Mouse (Mus musculus): ENCODE data around the gene Speg. TPM values are rescaled to one million over a fixed set of nuclear protein-coding genes. Genes with fewer than 3 reads are reported as not detected.

The Speg gene
- polyA plus RNA-seq, 1 experiment from 2014 or later, result 19.1 TPM

GRCm38 (mm10) chr1:75385142-75385730, 10.1 kb downstream of the Speg start:
- Histone ChIP-seq H3K4me2 (ENCODE audit: low read depth) (peak overlapping the region; percentile 4; the same call in 1 of the 2 replicates), H3K27me3 (ENCODE audit: control insufficient read depth, insufficient read depth, low read length) (peaks cover 35% of the 10 kb centered on the region), H3K36me3 (ENCODE audit: control insufficient read depth, insufficient read depth, low read length) (no peaks in the 10 kb centered on the region), H3K9me3 (ENCODE audit: control insufficient read depth, low read length) (no peaks in the 10 kb centered on the region), H3K9ac (ENCODE audit: low read length) (no peak overlapping the region), H3K27ac (ENCODE audit: low read depth, low read length) (no peak overlapping the region), H3K4me3 (ENCODE audit: low read depth, low read length) (no peak overlapping the region), H3K4me1 (ENCODE audit: control insufficient read depth, insufficient read depth, low read length) (peaks cover 34% of the 10 kb centered on the region)
- no peak for ATAC-seq (ENCODE audit: insufficient read depth, low FRiP score, low TSS enrichment)
- 66% methylated on average over 20 of the region's 20 CpGs for WGBS
- DNase-seq (ENCODE audit: low spot score), result no peak

- no peak overlapping the region for H3K9ac ChIP-seq (ENCODE audit: low read length)
- H3K4me2 ChIP-seq (ENCODE audit: low read depth), result no peak overlapping the region
- no peak overlapping the region for H3K27ac ChIP-seq (ENCODE audit: low read depth, low read length)
- no peaks in the 10 kb centered on the region for H3K9me3 ChIP-seq (ENCODE audit: control insufficient read depth, low read length)
- H3K4me3 ChIP-seq (ENCODE audit: low read depth, low read length), result no peak overlapping the region
- H3K27me3 ChIP-seq (ENCODE audit: control insufficient read depth, insufficient read depth, low read length), result peaks cover 35% of the 10 kb centered on the region
- ATAC-seq (ENCODE audit: insufficient read depth, low FRiP score, low TSS enrichment) (no peak), DNase-seq (ENCODE audit: low spot score) (no peak)
- H3K36me3 ChIP-seq (ENCODE audit: control insufficient read depth, insufficient read depth, low read length), result no peaks in the 10 kb centered on the region
- WGBS, result 47% methylated on average over 4 of the region's 4 CpGs
- peaks cover 34% of the 10 kb centered on the region for H3K4me1 ChIP-seq (ENCODE audit: control insufficient read depth, insufficient read depth, low read length)
These were observed 11.1 kb downstream of the Speg start for GRCm38 (mm10) chr1:75386149-75386548.

- DNase-seq (ENCODE audit: low spot score), result no peak
- Histone ChIP-seq H3K4me1 (ENCODE audit: control insufficient read depth, insufficient read depth, low read length) (peaks cover 29% of the 10 kb centered on the region), H3K9ac (ENCODE audit: low read length) (no peak overlapping the region; the same call in 1 of the 2 replicates), H3K27ac (ENCODE audit: low read depth, low read length) (no peak overlapping the region), H3K36me3 (ENCODE audit: control insufficient read depth, insufficient read depth, low read length) (no peaks in the 10 kb centered on the region), H3K27me3 (ENCODE audit: control insufficient read depth, insufficient read depth, low read length) (peaks cover 35% of the 10 kb centered on the region), H3K4me2 (ENCODE audit: low read depth) (peak overlapping the region; percentile 36; the same call in 1 of the 2 replicates), H3K4me3 (ENCODE audit: low read depth, low read length) (0 out of 2 replicates have a peak overlapping the region, but pooled peaks have one; percentile 18), H3K9me3 (ENCODE audit: control insufficient read depth, low read length) (no peaks in the 10 kb centered on the region)
- WGBS, result 7% methylated on average over 7 of the region's 7 CpGs
- ATAC-seq (ENCODE audit: insufficient read depth, low FRiP score, low TSS enrichment), result no peak
These were observed 12.4 kb downstream of the Speg start for GRCm38 (mm10) chr1:75387469-75387928.

- 4% methylated on average over 94 of the region's 94 CpGs for WGBS
- H3K4me1 ChIP-seq (ENCODE audit: control insufficient read depth, insufficient read depth, low read length), result peaks cover 27% of the 10 kb centered on the region
- peak overlapping the region; percentile 49 for H3K9ac ChIP-seq (ENCODE audit: low read length)
- ATAC-seq (ENCODE audit: insufficient read depth, low FRiP score, low TSS enrichment), result no peak
- H3K27me3 ChIP-seq (ENCODE audit: control insufficient read depth, insufficient read depth, low read length), result peaks cover 35% of the 10 kb centered on the region
- DNase-seq (ENCODE audit: low spot score), result peak; percentile 51
- H3K36me3 ChIP-seq (ENCODE audit: control insufficient read depth, insufficient read depth, low read length), result no peaks in the 10 kb centered on the region
- no peak overlapping the region for H3K27ac ChIP-seq (ENCODE audit: low read depth, low read length)
- H3K9me3 ChIP-seq (ENCODE audit: control insufficient read depth, low read length), result no peaks in the 10 kb centered on the region
- H3K4me2 ChIP-seq (ENCODE audit: low read depth), result peak overlapping the region; percentile 36
- H3K4me3 ChIP-seq (ENCODE audit: low read depth, low read length), result peak overlapping the region; percentile 18
These were observed 13.1 kb downstream of the Speg start for GRCm38 (mm10) chr1:75387929-75388897.

- Histone ChIP-seq H3K4me3 (ENCODE audit: low read depth, low read length) (no peak overlapping the region; the same call in 1 of the 2 replicates), H3K27ac (ENCODE audit: low read depth, low read length) (no peak overlapping the region), H3K36me3 (ENCODE audit: control insufficient read depth, insufficient read depth, low read length) (no peaks in the 10 kb centered on the region), H3K4me1 (ENCODE audit: control insufficient read depth, insufficient read depth, low read length) (peaks cover 27% of the 10 kb centered on the region), H3K9ac (ENCODE audit: low read length) (peak overlapping the region; percentile 49; the same call in 1 of the 2 replicates), H3K27me3 (ENCODE audit: control insufficient read depth, insufficient read depth, low read length) (peaks cover 35% of the 10 kb centered on the region), H3K9me3 (ENCODE audit: control insufficient read depth, low read length) (no peaks in the 10 kb centered on the region), H3K4me2 (ENCODE audit: low read depth) (peak overlapping the region; percentile 36; the same call in 1 of the 2 replicates)
- no peak for ATAC-seq (ENCODE audit: insufficient read depth, low FRiP score, low TSS enrichment)
- WGBS, result 22% methylated on average over 23 of the region's 23 CpGs
- DNase-seq (ENCODE audit: low spot score), result no peak
These were observed 13.9 kb downstream of the Speg start for GRCm38 (mm10) chr1:75388898-75389515.

GRCm38 (mm10) chr1:75393139-75393538, 18.0 kb downstream of the Speg start:
- Histone ChIP-seq H3K4me2 (ENCODE audit: low read depth) (no peak overlapping the region), H3K36me3 (ENCODE audit: control insufficient read depth, insufficient read depth, low read length) (no peaks in the 10 kb centered on the region), H3K9me3 (ENCODE audit: control insufficient read depth, low read length) (no peaks in the 10 kb centered on the region), H3K4me1 (ENCODE audit: control insufficient read depth, insufficient read depth, low read length) (peaks cover 9% of the 10 kb centered on the region), H3K27me3 (ENCODE audit: control insufficient read depth, insufficient read depth, low read length) (peaks cover 14% of the 10 kb centered on the region), H3K9ac (ENCODE audit: low read length) (no peak overlapping the region), H3K27ac (ENCODE audit: low read depth, low read length) (no peak overlapping the region), H3K4me3 (ENCODE audit: low read depth, low read length) (no peak overlapping the region)
- WGBS, result 75% methylated on average over 9 of the region's 9 CpGs
- DNase-seq (ENCODE audit: low spot score) (no peak), ATAC-seq (ENCODE audit: insufficient read depth, low FRiP score, low TSS enrichment) (no peak)

- H3K9me3 ChIP-seq (ENCODE audit: control insufficient read depth, low read length), result no peaks in the 10 kb centered on the region
- DNase-seq (ENCODE audit: low spot score) (no peak), ATAC-seq (ENCODE audit: insufficient read depth, low FRiP score, low TSS enrichment) (no peak)
- WGBS, result 94% methylated on average over 3 of the region's 3 CpGs
- no peak overlapping the region for H3K4me2 ChIP-seq (ENCODE audit: low read depth)
- H3K27ac ChIP-seq (ENCODE audit: low read depth, low read length), result no peak overlapping the region
- H3K9ac ChIP-seq (ENCODE audit: low read length), result no peak overlapping the region
- H3K27me3 ChIP-seq (ENCODE audit: control insufficient read depth, insufficient read depth, low read length), result peaks cover 7% of the 10 kb centered on the region
- no peak overlapping the region for H3K4me3 ChIP-seq (ENCODE audit: low read depth, low read length)
- H3K36me3 ChIP-seq (ENCODE audit: control insufficient read depth, insufficient read depth, low read length), result no peaks in the 10 kb centered on the region
- peaks cover 5% of the 10 kb centered on the region for H3K4me1 ChIP-seq (ENCODE audit: control insufficient read depth, insufficient read depth, low read length)
These were observed 18.7 kb downstream of the Speg start for GRCm38 (mm10) chr1:75393846-75394245.

- no peaks in the 10 kb centered on the region for H3K9me3 ChIP-seq (ENCODE audit: control insufficient read depth, low read length)
- WGBS, result 7% methylated on average over 9 of the region's 9 CpGs
- H3K4me1 ChIP-seq (ENCODE audit: control insufficient read depth, insufficient read depth, low read length), result peaks cover 24% of the 10 kb centered on the region
- H3K4me2 ChIP-seq (ENCODE audit: low read depth), result no peak overlapping the region
- H3K36me3 ChIP-seq (ENCODE audit: control insufficient read depth, insufficient read depth, low read length), result no peaks in the 10 kb centered on the region
- 0 out of 2 replicates have a peak overlapping the region, but pooled peaks have one; percentile 9 for H3K9ac ChIP-seq (ENCODE audit: low read length)
- no peaks in the 10 kb centered on the region for H3K27me3 ChIP-seq (ENCODE audit: control insufficient read depth, insufficient read depth, low read length)
- peak overlapping the region; percentile 58; the same call in 1 of the 2 replicates for H3K27ac ChIP-seq (ENCODE audit: low read depth, low read length)
- peak; percentile 81 for DNase-seq (ENCODE audit: low spot score)
- peak; percentile 60 for ATAC-seq (ENCODE audit: insufficient read depth, low FRiP score, low TSS enrichment)
- no peak overlapping the region for H3K4me3 ChIP-seq (ENCODE audit: low read depth, low read length)
These were observed 23.8 kb downstream of the Speg start for GRCm38 (mm10) chr1:75398761-75399402.
